Mouse (Mus musculus) cerebellum, adult 2 months (tissue): ENCODE data around the gene Ikzf3.

ENCODE experiments used
- CTCF ChIP-seq: fragments of 200-500 bp; IDR thresholded peaks from 2 replicates; pipeline ENCODE4 v1.5.1; 2011; ENCODE audit warnings: low read depth, mild to moderate bottlenecking, control low read depth, low read length, moderate library complexity, borderline replicate concordance; ENCODE audit not compliant: insufficient read depth
- POLR2A ChIP-seq: fragments of 200-500 bp; IDR thresholded peaks from 2 replicates; pipeline ENCODE4 v1.6.1; 2011; ENCODE audit warnings: low read length, control low read depth, borderline replicate concordance; ENCODE audit not compliant: insufficient read depth

- TF ChIP-seq CTCF (no peak), POLR2A (no peak)
Measured at GRCm38 (mm10) chr11:98510125-98510524, 35.7 kb downstream of the Ikzf3 start.
